Mouse (Mus musculus) heart, adult 18-20 months (tissue): ENCODE data around the gene Dapk2. TPM values are rescaled to one million over a fixed set of nuclear protein-coding genes. Genes with fewer than 3 reads are reported as not detected.
"Not testable (repeated sequence)": the region's sequence is repeated elsewhere in the genome, so short reads cannot be mapped to it uniquely, and the experiment has no call there.

Experiments
- DNase-seq, 2 experiments: peaks; one replicate each; pipeline ENCODE4 v3.0.0; 2021 to 2022; ENCODE audit warnings: mixed read lengths in 1 of 2
- total RNA-seq, 2 experiments: library from RNA; stranded (reverse); gene quantifications; 2 replicates each; pipeline ENCODE4 v1.2.3; 2021

Dapk2 gene
- total RNA-seq, 2 experiments from 2014 or later: 4.0 to 4.9 TPM

DNA sequence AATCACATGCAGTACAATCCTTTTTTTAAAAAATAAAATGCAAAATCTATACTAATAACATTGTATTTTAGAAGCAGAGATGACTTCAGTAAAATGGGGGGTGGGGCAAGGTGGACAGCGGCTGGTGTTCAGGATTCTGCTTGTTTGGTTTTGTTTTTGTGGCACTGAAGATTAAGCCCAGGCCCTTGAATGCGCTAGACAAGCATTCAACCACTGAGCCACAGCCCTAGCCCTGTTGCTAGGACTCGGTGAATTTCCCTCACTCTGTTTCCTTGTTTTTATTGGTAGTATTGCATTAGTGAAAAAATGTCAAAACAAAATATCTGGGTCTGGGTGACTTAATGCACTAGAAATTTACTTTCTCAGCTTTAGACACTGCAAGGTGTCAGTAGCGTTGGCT is 118.0 kb downstream of the Dapk2 start:
- DNase-seq: no peak

DNA sequence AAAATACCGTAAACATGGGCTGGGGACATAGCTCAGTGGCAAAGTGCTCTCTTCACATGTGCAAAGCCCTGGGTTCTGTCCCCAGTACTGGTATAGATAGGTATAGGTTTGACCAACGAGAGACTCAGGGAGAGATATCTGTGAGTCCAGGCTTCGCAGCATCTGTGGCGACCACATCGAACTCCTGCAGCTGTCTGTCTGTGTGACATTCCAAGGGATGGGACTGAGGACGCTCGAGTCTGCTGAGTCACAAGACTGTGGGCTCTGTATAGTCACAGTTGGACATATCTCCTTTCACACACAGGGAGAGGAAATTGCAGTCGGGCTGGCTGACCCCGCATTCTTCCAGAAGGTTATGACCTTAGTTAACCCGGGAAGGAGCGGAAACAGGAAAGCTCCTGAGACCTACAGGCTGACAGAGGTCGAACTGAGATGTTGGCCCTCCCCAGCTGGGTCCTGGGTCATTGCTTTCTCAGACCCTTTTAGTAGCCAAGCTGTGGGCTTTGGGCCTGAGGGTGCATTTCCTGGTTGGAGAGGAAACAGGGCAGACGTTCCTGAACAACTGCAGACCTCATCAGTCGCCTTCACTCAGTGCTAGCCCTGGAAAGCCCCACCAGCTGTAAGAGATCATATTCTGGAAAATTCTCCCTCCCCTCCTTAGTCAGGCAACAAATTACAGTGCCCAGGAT is 118.8 kb downstream of the Dapk2 start:
- DNase-seq: peak; percentile 86 to 94

DNA sequence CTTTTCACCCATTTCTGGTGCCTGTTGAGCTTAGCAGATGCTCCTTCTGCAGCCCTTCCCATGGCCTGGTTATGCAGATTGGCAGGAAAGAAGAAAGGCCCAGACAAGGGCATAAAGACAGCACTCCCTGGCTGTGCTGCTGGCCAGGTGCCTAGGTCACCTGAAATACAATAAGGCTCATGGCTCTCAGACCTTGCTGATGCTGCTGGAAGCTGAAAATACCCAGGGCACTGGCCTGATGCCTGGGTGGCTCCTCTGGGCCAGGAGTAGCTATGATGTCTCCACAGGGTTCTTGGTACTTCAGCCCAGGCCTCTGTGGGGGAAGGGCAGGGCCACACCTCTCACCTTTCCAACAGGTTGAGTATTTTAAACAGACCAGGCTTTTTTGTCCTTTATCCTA is 121.6 kb downstream of the Dapk2 start:
- peak; percentile 49 to 64 for DNase-seq

DNA sequence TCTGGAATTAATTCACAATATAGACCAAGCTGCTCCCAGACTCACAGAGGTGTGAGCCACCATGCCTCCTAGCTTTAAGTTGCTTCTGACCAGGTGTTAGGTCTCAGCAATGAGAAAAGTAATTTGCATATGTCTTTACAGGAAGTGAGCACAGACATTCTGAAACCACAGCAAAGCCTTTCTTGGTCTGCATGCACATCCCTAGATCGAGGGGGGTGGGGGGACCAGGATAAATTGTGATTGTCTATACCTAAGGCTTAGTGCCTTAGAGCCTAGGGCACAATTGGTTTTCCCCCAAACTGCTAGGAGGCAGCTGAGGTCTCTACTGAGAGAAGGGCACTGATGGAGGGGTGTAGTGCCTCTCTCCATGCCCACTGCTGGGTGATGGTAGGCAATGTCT is 122.5 kb downstream of the Dapk2 start:
- DNase-seq: no peak

DNA sequence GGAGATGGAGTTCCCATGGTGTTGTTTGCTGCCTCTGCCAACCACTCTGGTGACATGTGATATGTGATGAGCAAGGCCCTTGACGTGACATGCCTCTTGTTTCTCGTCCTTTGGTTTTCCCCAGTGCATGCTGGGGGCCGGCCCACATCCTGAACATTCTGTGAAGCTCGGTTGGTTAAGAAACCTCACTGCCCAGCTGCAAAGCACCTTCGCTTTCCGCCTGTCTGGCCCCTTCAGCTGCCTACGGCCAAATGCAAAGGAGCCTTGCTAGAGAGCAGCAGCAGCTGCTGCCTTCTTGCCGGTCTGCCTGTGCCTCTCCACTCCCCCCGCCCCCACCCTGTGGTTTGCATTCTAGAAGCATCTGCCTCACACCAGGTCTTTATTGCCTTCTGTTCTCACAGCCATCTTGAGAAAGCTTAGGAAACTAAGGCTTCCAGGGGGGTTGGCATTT is 123.5 kb downstream of the Dapk2 start:
- peak in 1 of 2 experiments; percentile 31 for DNase-seq

DNA sequence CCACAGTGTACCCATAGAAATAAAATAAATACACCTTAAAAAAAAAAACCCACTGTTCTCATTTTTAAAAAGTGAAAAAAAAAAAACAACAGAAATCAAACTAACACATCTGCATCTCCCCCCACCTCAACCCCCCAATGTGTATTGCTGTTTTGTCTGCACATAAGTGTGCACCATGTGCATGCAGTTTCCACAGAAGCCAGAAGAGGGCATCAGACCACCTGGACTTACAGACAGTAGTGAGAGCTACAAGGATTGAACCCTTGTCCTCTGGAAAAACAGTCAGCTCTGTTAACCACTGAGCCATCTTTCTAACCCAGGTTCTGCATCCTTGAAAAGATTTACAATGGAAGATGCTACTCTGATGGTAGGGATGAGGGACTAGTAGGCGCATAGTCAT is 124.6 kb downstream of the Dapk2 start:
- no peak for DNase-seq

DNA sequence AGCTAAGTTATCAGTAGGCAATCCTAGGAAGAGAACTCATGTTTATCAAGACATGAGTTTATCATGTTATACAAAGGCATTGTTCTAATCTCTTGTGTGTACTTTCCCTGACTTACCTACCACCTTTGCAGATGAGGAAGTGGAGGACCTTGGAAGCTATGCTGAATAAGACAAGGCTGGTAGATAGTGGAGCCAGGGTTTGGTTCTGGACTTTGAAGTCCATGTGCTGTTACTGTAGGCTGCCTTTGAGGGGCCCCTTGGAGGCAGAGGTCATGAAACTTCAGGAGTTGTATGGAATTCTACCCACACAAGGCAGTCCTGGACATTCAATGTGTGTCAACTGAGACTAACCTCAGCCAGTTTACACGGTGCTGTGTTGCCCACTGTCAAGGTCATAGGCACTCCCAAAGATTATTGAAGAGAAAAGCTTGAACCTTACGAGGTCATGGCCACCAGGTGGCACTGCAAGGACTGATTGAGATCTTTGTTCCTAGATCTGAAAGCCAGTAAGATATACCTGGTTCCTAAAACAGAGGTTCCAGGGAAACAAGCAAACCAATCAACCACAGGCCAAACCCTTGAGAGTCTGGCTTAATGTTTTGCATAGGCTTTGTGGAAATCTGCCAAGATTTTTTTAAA is 125.7 kb downstream of the Dapk2 start:
- DNase-seq: peak; percentile 63 to 83

DNA sequence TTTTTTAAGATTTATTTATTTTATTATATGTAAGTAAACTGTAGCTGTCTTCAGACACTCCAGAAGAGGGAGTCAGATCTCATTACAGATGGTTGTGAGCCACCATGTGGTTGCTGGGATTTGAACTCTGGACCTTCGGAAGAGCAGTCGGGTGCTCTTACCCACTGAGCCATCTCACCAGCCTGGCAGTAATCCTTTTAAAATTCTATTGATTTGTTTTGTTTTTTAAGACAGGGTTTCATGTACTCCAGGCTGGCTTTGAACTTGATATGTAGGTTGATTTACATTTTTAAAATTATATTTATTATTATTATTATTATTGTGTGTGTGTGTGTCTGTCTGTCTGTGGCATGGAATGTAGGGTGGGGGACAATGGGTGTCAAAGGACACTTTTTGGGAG is 127.2 kb downstream of the Dapk2 start:
- not testable (repeated sequence) for DNase-seq

DNA sequence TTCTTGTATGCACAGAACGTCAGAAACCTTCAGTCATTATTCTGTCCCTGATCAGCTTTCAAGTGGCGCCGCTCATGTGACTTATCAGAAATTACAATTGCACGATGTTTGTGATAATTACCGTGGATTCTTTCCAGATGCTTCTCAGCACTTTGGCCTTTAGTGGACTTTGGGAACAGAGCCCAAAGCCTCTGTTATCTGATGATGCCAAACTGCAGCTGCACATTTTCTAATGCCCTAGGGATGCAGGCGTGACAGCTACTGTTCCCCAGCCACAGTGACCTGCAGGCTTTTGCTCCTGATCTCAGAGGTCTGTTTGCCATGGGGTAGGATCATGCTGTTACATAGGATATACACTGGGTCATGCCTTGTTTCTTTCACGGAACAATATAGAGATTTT is 127.9 kb downstream of the Dapk2 start:
- DNase-seq: peak in 1 of 2 experiments; percentile 26

DNA sequence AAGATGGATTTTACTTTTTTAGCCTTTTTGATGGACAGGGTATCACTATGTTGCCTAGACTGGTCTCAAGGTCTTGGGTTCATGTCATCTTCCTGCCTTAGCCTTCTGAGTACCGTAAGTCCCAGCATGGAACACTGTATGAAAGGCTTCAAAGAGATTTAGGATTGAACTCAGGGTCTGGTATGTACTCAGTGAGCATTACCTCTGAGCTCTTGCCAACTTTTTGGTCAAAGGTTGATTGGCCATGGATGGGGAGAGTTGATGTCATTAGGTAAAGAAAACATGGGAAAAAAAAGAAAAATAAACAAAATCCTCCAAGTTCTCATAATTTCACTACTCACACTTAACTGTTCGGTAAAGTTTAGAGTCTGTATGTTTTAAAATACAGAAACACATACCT is 132.7 kb downstream of the Dapk2 start:
- DNase-seq: no peak

DNA sequence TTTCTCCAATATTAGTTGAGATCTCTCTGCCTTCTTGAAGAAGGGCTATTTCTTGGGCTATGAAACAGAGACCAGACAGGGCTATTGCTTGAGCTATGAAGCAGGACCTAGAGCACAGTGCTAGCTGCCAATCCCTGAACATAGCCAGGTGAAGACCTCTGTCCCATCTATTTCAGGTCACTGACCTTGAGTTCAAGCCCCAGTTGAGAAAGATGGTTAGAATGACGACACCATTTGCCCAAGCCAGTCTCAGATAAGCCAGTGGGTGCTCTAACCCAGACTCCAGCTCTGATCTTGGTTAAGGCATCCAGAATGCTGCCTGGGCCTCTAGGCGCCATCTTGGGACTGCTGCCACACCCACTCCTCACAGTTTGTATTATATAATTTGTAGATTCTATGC is 135.3 kb downstream of the Dapk2 start:
- no peak for DNase-seq

DNA sequence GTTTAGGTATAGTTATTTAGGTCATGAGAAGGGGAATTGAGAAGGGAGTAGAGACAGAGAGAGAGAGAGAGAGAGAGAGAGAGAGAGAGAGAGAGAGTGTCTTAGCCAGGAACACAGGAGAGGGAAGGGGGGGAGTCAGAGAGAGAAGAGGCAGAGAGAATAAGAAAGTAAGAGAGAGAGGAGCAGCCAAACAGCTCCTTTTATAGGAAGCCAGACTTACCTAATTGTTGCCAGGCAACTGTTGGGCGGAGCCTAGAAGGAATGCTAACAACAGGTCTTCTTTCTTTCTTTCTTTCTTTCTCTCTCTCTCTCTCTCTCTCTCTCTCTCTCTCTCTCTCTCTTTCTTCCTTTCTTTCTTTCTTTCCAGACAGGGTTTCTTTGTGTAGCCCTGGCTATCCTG is 136.2 kb downstream of the Dapk2 start:
- no peak for DNase-seq

DNA sequence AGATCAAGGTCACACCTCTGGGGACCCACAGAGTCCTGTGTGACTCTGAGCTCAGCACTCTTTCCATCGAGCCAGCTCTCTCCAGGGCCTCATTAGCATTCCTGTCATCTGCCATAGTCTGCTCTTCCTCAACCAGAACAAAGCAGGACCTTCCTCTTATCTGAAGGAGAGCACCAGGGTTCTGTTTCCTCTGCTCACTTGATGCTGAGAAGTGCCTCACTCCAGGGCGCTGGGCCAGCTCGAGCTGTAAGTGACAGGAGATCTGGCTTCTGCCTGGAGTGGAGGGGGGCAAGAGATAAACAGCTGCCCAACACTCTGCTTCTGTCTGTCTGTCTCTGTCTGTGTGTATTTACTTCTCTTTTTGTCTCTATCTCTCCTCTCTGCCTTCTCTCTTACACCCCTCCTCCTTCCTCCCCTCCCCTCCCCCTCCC is 137.0 kb downstream of the Dapk2 start:
- DNase-seq: peak; percentile 57 to 72

DNA sequence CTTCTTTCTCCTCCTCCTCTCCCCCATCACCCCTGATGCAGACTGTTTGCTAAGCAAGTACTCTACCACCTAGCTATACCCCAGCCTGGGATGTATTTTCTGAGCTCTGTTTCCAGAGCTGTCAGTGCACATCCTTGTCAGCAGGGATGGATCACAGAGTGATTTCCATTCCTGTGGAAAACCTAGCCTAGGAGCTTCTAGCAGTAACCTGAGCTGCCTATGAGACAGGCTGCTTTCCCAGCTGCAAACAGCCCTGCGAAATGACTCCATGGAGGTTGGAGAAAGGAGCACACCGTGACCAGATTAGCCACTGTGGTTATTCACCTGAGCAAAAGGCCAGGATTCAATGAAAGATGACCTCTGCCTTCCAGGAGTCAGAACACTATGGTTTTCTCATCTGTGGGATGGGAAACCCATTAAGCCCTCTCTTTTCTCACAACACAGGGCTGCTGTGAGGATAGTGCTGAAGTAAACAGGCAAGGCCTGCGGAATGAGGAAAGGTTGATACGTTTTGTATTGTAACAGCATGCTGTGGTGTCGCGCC is 137.6 kb downstream of the Dapk2 start:
- DNase-seq: peak in 1 of 2 experiments; percentile 32

DNA sequence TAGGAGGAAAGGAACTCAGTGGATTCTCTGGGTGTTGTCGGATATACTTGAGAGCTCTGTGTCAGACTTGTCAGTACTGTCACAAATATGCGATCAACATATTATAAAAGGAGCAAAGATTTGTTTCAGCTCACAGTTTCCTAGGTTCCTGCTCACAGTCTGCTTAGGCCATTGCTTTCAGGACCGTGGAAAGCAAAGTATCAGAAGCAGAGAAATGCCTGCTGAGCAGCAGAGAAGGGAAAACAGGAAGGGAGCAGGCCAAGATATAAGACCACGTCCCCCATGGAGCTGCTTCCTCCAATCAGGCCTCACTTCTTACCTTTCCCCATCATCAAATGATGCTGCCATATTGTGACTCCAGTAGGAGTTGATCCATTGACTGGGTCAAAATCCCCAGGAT is 140.8 kb downstream of the Dapk2 start:
- no peak for DNase-seq

DNA sequence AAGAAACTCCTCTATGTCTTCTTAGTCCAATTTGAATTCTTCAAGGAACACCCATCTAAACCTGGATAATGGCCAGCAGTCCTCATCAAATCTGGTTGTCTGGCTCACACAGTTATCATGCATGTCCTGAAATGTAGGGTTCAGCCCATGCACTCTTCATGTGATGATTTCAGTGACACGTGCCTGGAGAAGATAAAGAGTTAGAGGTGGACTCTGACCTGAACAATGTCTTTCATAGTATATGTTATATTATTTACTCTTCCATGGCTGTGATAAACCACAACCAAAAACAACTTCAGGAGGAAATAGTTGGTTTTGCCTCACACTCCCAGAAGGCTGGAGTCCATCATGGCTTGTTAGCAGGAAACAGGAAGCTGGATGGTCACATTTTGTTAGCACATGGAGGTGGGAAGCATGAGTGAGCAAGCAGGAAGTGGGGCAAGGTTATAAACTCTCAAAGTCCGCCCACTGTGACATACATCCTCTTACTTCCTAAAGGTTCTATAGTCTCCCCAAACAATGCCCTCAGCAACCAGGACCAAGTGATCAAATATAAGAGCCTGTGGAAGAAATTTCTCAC is 142.5 kb downstream of the Dapk2 start:
- no peak for DNase-seq

DNA sequence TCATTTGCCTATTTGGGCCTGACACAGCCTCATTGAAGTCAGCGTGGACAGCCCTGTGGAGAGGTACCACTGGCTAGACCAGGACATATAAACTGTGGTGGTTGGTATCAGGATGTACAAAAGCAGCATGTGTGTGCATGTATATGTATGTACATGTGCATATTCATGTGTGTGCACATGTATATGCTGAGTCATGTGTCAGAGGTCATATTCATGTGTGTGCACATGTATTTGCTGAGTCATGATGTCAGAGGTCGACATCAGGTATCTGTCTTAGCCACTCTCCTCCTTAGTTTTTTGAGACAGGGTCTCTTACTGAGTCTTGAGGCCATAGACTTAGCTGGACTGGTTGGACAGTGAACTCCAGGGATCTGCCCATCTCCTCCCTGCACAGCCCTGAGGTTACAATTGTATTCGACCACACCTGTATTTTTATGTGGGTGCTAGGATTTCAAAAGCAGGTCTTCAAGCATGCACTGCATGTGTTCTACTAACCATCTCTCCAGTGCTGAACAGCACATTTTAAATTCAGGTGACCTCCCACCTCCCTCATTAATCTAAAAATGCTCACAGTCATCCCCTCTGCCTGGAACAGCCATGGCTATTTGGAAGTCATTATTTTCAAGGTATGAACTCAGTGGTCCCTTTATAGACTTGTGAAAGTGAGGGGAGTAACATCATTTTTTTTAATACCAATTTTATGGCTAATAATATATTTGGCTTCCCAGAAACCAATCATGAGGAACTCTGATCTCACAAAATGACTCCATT is 146.5 kb downstream of the Dapk2 start:
- no peak for DNase-seq

DNA sequence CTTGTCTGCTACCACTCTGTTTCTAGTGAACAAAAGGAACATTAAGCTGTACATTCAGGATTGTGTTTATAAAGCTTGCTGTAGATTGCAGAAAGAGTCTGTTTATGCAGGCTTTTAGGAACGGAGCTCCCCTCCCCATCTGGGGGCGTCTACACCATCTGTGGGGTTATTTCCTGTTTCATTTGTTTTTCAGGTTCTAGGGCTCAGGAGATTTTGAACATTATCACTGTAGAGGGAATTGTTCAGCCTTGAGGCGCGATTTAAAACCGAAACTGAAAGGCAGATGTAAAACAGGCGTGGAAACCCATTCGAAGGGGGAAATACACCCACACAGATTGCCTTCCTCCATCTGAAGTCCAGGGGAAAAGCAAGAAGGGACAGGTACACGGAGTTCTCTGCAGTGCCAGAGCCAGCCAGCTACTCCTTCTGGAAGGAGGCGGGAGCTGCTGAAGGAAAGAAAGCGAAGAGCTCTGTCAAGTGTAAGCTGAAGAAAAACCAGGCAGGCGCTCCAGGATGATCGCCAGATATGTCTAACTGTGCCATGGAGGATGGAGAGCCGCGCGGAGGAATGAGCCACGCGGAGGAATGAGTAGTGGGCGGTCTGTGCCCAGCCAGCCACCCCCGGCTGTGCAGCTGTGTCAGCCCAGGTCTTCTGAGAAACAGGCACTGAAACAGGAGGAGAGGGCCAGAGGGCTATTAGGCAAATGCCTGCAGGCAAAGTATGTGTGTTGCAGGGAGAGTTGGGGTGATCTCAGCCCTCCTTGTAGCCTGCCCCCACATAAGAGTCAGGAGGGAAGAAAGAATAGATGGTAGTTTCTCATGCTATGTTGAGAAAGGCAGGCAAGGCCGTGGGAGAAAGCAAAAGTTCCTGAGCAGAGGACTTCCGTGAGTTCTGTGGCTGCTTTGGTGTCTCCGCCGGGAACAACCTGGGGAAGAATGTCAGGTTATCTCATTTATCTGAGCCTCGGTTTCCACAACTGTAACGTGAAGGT is 147.4 kb downstream of the Dapk2 start:
- peak; percentile 75 to 78 for DNase-seq

DNA sequence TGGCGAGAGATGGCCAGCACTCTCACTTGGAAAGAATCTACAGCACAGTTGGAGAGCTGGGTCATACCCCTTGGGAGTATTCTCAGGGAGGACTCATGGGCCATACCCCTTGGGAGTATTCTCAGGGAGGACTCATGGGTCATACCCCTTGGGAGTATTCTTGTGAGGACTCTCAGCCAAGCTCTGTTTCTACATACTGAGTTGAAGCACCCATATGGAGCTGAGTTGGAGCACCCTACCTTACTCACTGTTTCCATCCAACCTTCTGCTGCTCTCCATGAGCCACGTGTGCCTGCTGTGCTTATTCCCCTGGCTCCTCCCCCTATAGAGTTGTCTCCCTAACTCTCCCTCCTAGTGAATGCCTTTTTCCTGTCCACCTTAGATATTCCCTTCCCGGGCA is 148.4 kb downstream of the Dapk2 start:
- peak in 1 of 2 experiments; percentile 11 for DNase-seq

DNA sequence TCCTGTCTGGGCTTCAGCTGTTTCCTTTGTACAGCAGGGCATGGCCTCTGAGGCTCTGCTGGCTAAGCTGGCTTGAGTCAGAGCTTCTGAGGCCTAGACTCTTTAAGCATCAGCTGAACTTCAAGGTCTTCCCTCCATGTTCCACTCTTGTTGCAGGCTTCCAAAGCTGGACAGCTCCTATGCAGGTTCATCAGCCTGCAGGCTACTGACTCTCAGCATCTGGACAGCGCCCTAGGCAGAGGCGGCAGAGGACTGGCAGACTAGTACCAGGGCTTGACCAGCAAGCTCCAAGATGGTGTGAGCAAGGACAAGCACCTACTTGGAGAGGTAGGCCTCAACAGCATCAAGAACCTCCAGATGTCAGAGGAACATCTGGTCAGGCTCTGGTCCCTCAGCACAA is 149.3 kb downstream of the Dapk2 start:
- DNase-seq: peak in 1 of 2 experiments; percentile 32

DNA sequence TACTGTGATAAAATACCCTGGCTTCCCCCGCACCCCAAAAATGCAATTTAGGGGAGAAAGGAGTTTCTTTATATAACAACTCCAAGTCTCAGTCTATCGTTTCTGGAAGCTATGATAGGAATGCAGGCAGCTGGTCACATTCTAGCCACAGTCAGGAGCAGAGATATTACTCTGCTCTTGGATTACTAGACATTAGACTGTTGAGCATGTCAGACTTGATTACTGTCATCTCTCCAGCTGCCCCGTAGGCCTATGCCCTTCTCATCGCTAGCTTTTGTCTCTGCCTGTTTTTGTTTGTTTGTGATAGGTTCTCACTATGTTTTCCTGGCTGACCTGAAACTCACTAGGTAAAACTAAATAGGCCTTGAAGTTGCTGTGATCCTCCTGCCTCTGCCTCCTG is 150.7 kb downstream of the Dapk2 start:
- DNase-seq: no peak
